Mouse (Mus musculus) fibroblast of lung, adult 2 months (primary cell): Measurements from ENCODE around the gene Prrc2a.

Source experiments
- DNase-seq: peaks from one replicate; pipeline ENCODE4 v3.0.0-alpha.2; 2011; ENCODE audit warnings: low read depth

Gene Prrc2a

GRCm38 (mm10) chr17:35162730-35163129 is 2.0 kb downstream of the Prrc2a start:
- no peak for DNase-seq

GRCm38 (mm10) chr17:35162121-35162520 is 2.6 kb downstream of the Prrc2a start:
- no peak for DNase-seq

GRCm38 (mm10) chr17:35161421-35161820 is 3.3 kb downstream of the Prrc2a start:
- DNase-seq, result no peak

- DNase-seq, result no peak
Measured at GRCm38 (mm10) chr17:35159638-35160037, 5.1 kb downstream of the Prrc2a start.

- DNase-seq, result no peak
Measured at GRCm38 (mm10) chr17:35158850-35159593, 5.7 kb downstream of the Prrc2a start.

GRCm38 (mm10) chr17:35157661-35158175 is 7.0 kb downstream of the Prrc2a start:
- DNase-seq, result no peak

- no peak for DNase-seq
Measured at GRCm38 (mm10) chr17:35157254-35157653, 7.4 kb downstream of the Prrc2a start.

- no peak for DNase-seq
Measured at GRCm38 (mm10) chr17:35156461-35157200, 8.1 kb downstream of the Prrc2a start.

GRCm38 (mm10) chr17:35155451-35155850 is 9.2 kb downstream of the Prrc2a start:
- DNase-seq, result no peak

- DNase-seq, result no peak
Measured at GRCm38 (mm10) chr17:35154616-35155015, 10.1 kb downstream of the Prrc2a start.

GRCm38 (mm10) chr17:35153931-35154330 is 10.8 kb downstream of the Prrc2a start:
- peak; percentile 50 for DNase-seq

GRCm38 (mm10) chr17:35153077-35153476 is 11.6 kb downstream of the Prrc2a start:
- DNase-seq, result no peak

- DNase-seq, result no peak
Measured at GRCm38 (mm10) chr17:35152121-35152520, 12.6 kb downstream of the Prrc2a start.

GRCm38 (mm10) chr17:35147922-35148639 is 16.6 kb downstream of the Prrc2a start:
- DNase-seq, result no peak

- DNase-seq, result no peak
Measured at GRCm38 (mm10) chr17:35147348-35147747, 17.3 kb downstream of the Prrc2a start.

GRCm38 (mm10) chr17:35146139-35146538 is 18.6 kb downstream of the Prrc2a start:
- DNase-seq, result no peak

- no peak for DNase-seq
Measured at GRCm38 (mm10) chr17:35141971-35142370, 22.7 kb downstream of the Prrc2a start.

GRCm38 (mm10) chr17:35140490-35140996 is 24.2 kb downstream of the Prrc2a start:
- DNase-seq, result no peak

GRCm38 (mm10) chr17:35139269-35139668 is 25.4 kb downstream of the Prrc2a start:
- no peak for DNase-seq

GRCm38 (mm10) chr17:35135591-35136320 is 28.9 kb downstream of the Prrc2a start:
- no peak for DNase-seq

- peak; percentile 79 for DNase-seq
Measured at GRCm38 (mm10) chr17:35134801-35135590, 29.7 kb downstream of the Prrc2a start, which contains the start of gene Bag6. Gene Bag6 (plus strand): TSS chr17:35135178.
